Mouse (Mus musculus) cortical plate, adult 2 months (tissue): Measurements from ENCODE around the gene Dnaic1.

Source experiments
- CTCF ChIP-seq: fragments of 200-500 bp; IDR thresholded peaks from 2 replicates; pipeline ENCODE4 v1.5.1; 2011; ENCODE audit warnings: mild to moderate bottlenecking, control low read depth, low read length; ENCODE audit not compliant: insufficient read depth; ENCODE audit errors: extremely low read depth
- POLR2A ChIP-seq: fragments of 200-500 bp; IDR thresholded peaks from 2 replicates; pipeline ENCODE4 v1.6.1; 2011; ENCODE audit warnings: mild to moderate bottlenecking, low read length, control low read depth; ENCODE audit not compliant: insufficient read depth; ENCODE audit errors: extremely low read depth

- TF ChIP-seq CTCF: no peak
- TF ChIP-seq POLR2A: no peak
These were observed 97.1 kb downstream of the Dnaic1 start for GRCm38 (mm10) chr4:41666646-41667045.
